In genomic region chr4:101146047-101146745, GRCm38 (mm10) we compare ENCODE assay signal across 8 mouse cellular contexts.
DNase-seq lines count a peak whose midpoint lies in the region; ATAC-seq and TF ChIP-seq lines count a peak whose summit lies in the region.

No protein-coding gene starts in this region.

- no peak overlapping the region for H3K4me2 ChIP-seq in embryonic facial prominence, embryonic 11.5 days (ENCODE audit: low read depth, low read length)
- H3K4me2 ChIP-seq in kidney, embryonic 15.5 days: no peak overlapping the region
- no peak overlapping the region for H3K4me2 ChIP-seq in limb, embryonic 14.5 days (replicated peaks; ENCODE audit: low read depth, low read length, severe bottlenecking)
- H3K4me2 ChIP-seq in stomach, embryonic 16.5 days (ENCODE audit: low read depth, low read length): no peak overlapping the region

- no peak for TF ChIP-seq POLR2A in limb, embryonic 14.5 days (IDR thresholded peaks at IDR 0.05; ENCODE audit: borderline replicate concordance, extremely low read depth, insufficient read depth, insufficient read length)

- H3K4me1 ChIP-seq in embryonic facial prominence, embryonic 11.5 days (ENCODE audit: control insufficient read depth, insufficient read depth, low read length): no peaks in the 10 kb centered on the region
- peaks cover 2% of the 10 kb centered on the region; the same call in 1 of the 2 replicates for H3K4me1 ChIP-seq in kidney, embryonic 15.5 days
- H3K4me1 ChIP-seq in limb, embryonic 14.5 days (ENCODE audit: control insufficient read depth, insufficient read depth, low read length): no peaks in the 10 kb centered on the region; the same call in 1 of the 2 replicates
- 0 out of 2 replicates have a peak, but pooled peaks cover 3% of the 10 kb centered on the region for H3K4me1 ChIP-seq in stomach, embryonic 16.5 days (ENCODE audit: control insufficient read depth, insufficient read depth, low read length)

- 31% methylated on average over 9 of the region's 9 CpGs for WGBS in embryonic facial prominence, embryonic 11.5 days
- WGBS in kidney, embryonic 15.5 days: 32% methylated on average over 9 of the region's 9 CpGs
- 27% methylated on average over 9 of the region's 9 CpGs for WGBS in limb, embryonic 14.5 days
- WGBS in stomach, embryonic 16.5 days: 26% methylated on average over 9 of the region's 9 CpGs

- H3K27me3 ChIP-seq in embryonic facial prominence, embryonic 11.5 days (ENCODE audit: control insufficient read depth, insufficient read depth, low read length): no peaks in the 10 kb centered on the region
- H3K27me3 ChIP-seq in kidney, embryonic 15.5 days: no peaks in the 10 kb centered on the region
- no peaks in the 10 kb centered on the region for H3K27me3 ChIP-seq in limb, embryonic 14.5 days (ENCODE audit: control insufficient read depth, insufficient read depth, low read length)
- H3K27me3 ChIP-seq in stomach, embryonic 16.5 days (ENCODE audit: control insufficient read depth, insufficient read depth, low read length): no peaks in the 10 kb centered on the region

- no peak overlapping the region for H3K27ac ChIP-seq in embryonic facial prominence, embryonic 11.5 days (replicated peaks; ENCODE audit: low read depth, low read length)
- H3K27ac ChIP-seq in kidney, embryonic 15.5 days: no peak overlapping the region
- no peak overlapping the region for H3K27ac ChIP-seq in limb, embryonic 14.5 days (replicated peaks; ENCODE audit: low read depth, low read length)
- H3K27ac ChIP-seq in stomach, embryonic 16.5 days (ENCODE audit: low read length): no peak overlapping the region

- no peak overlapping the region for H3K4me3 ChIP-seq in embryonic facial prominence, embryonic 11.5 days (ENCODE audit: low read depth, low read length)
- H3K4me3 ChIP-seq in kidney, embryonic 15.5 days (replicated peaks): no peak overlapping the region
- no peak overlapping the region for H3K4me3 ChIP-seq in limb, embryonic 14.5 days (replicated peaks; ENCODE audit: low read length)
- H3K4me3 ChIP-seq in stomach, embryonic 16.5 days (replicated peaks; ENCODE audit: low read length): no peak overlapping the region

- no peaks in the 10 kb centered on the region for H3K36me3 ChIP-seq in embryonic facial prominence, embryonic 11.5 days (replicated peaks; ENCODE audit: control insufficient read depth, insufficient read depth, low read depth, low read length)
- H3K36me3 ChIP-seq in kidney, embryonic 15.5 days: peaks cover 30% of the 10 kb centered on the region
- peaks cover 28% of the 10 kb centered on the region for H3K36me3 ChIP-seq in limb, embryonic 14.5 days (ENCODE audit: control insufficient read depth, insufficient read depth, low read length)
- 0 out of 2 replicates have a peak, but pooled peaks cover 2% of the 10 kb centered on the region for H3K36me3 ChIP-seq in stomach, embryonic 16.5 days (ENCODE audit: control insufficient read depth, insufficient read depth, low read length)

- H3K9me3 ChIP-seq in embryonic facial prominence, embryonic 11.5 days (replicated peaks; ENCODE audit: control insufficient read depth, low read length): no peaks in the 10 kb centered on the region
- no peaks in the 10 kb centered on the region for H3K9me3 ChIP-seq in kidney, embryonic 15.5 days (replicated peaks)
- no peaks in the 10 kb centered on the region for H3K9me3 ChIP-seq in limb, embryonic 14.5 days (ENCODE audit: control insufficient read depth, low read length)
- H3K9me3 ChIP-seq in stomach, embryonic 16.5 days (replicated peaks; ENCODE audit: control insufficient read depth, low read length): no peaks in the 10 kb centered on the region

- peak; percentile 74 for DNase-seq in CD4-positive helper T cell, adult 2 months (ENCODE audit: low read depth, low spot score)
- peak; percentile 51 for DNase-seq in adrenal gland, postnatal 25 days
- DNase-seq in embryonic facial prominence, embryonic 11.5 days (ENCODE audit: low spot score): peak; percentile 91
- DNase-seq in heart, adult 9 months (ENCODE audit: low spot score in 2 of 2): peak; percentile 20 to 53
- DNase-seq in limb, embryonic 14.5 days (ENCODE audit: low spot score): peak; percentile 93
- DNase-seq in natural killer cell, adult 2 months (ENCODE audit: low spot score in 2 of 2): peak; percentile 54 to 60

- 0 out of 2 replicates have a peak, but pooled peaks have one; percentile 41 for ATAC-seq in embryonic facial prominence, embryonic 11.5 days (replicated peaks; ENCODE audit: insufficient number of reproducible peaks, low FRiP score, low TSS enrichment, low read depth)
- ATAC-seq in kidney, embryonic 15.5 days (replicated peaks; ENCODE audit: low FRiP score): 0 out of 2 replicates have a peak, but pooled peaks have one; percentile 55
- ATAC-seq in limb, embryonic 14.5 days (ENCODE audit: low FRiP score, low read depth): peak; percentile 60
- peak; percentile 47; the same call in 1 of the 2 replicates for ATAC-seq in stomach, embryonic 16.5 days (ENCODE audit: insufficient read depth, low FRiP score)

- H3K9ac ChIP-seq in embryonic facial prominence, embryonic 11.5 days (replicated peaks; ENCODE audit: low read length): no peak overlapping the region
- no peak overlapping the region for H3K9ac ChIP-seq in kidney, embryonic 15.5 days
- no peak overlapping the region for H3K9ac ChIP-seq in limb, embryonic 14.5 days (ENCODE audit: low read depth, low read length, severe bottlenecking)
- H3K9ac ChIP-seq in stomach, embryonic 16.5 days (ENCODE audit: low read length): 0 out of 2 replicates have a peak overlapping the region, but pooled peaks have one; percentile 51

Comparison
In these comparisons a context has a peak if more than half of its experiments do, and no peak if none do; other contexts are left out.
1. DNase-seq: peak in every context shown above with its lines; median percentile 93 in limb, embryonic 14.5 days; 91 in embryonic facial prominence, embryonic 11.5 days; 74 in CD4-positive helper T cell, adult 2 months; 57 in natural killer cell, adult 2 months; 51 in adrenal gland, postnatal 25 days; 36 in heart, adult 9 months.